Mouse (Mus musculus) adrenal gland, adult 8-10 months (tissue): ENCODE data around the gene Bpifb9b. TPM values are rescaled to one million over a fixed set of nuclear protein-coding genes. Genes with fewer than 3 reads are reported as not detected.
"Not testable (repeated sequence)": the region's sequence is repeated elsewhere in the genome, so short reads cannot be mapped to it uniquely, and the experiment has no call there.

Experiments used
- DNase-seq: peaks from one replicate; pipeline ENCODE4 v3.0.0; 2022
- total RNA-seq, 4 experiments: library from RNA; stranded (reverse); gene quantifications; 2 replicates each; pipeline ENCODE4 v1.2.4; 2022

Bpifb9b gene
- total RNA-seq, result under 1 TPM in 1 of 4 experiments, not detected in 3; 0.87 TPM

- not testable (repeated sequence) for DNase-seq
Measured at GRCm38 (mm10) chr2:154306927-154307326, at the start of gene Bpifb9b. Bpifb9b (plus strand) TSS chr2:154307227.

DNA sequence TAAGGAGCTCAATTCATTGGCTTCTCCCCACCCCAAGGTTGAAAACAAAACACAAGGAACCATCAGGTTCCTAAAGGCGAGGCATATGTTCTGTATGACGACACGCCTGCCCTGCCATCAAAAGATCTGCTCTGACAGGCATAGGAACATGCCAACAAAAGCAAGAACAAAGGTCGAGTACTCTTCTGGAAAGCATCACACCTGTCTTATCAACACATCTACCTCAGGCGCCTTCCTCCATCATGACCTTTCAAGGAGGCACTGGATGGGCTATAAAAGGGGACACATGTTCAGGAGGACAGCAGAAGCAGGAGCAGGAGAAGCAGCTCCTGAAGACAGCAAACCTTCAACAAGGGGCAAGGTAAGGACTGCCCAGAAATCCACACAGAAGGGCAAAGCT, 49.5 kb upstream of the Bpifb9b start, which contains the start of gene Bpifb9a:
Gene Bpifb9a, plus strand, starts transcription at position 301 of the 400 bp plus-strand sequence.
- DNase-seq, result not testable (repeated sequence)

DNA sequence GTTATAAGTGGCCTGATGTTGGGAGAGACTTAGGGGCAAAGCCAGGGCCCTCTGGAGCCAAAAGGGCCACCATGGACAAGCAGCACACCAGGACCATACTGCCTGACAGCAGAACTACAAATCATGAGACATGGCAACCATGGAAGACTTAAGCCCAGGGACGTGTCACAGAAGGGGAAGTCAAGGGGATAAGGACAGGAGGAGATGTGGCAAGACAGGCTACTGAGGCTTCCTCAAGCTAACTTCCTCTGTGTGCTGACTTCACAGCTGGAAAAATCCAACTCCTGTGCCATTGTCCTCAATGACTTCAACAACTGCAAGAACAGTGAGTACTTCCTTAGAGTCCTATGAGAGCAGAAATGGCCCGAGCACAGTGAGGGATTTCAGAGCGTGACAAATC, 42.6 kb upstream of the Bpifb9b start:
- not testable (repeated sequence) for DNase-seq

DNA sequence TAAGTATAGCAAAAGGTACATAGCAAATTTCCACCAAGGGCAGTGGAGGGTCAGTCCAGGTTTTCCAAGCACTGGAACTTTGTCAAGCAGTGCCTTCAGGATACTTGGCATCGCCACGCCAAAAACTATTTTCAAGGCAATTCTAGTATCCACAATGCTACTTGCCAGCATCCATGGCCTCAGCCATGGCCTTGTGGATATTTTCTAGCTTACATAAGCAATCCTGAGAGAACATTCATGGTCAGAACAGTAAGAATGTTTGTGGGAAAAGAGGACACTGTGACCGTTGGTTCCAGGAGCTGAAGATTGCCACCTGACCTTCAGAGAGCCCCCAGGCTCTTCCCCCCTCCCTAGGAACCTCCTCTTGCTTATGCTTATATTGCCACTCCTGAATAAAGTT, 15.2 kb upstream of the Bpifb9b start:
- peak; percentile 56 for DNase-seq

GRCm38 (mm10) chr2:154292833-154293232, 14.2 kb upstream of the Bpifb9b start:
- no peak for DNase-seq

DNA sequence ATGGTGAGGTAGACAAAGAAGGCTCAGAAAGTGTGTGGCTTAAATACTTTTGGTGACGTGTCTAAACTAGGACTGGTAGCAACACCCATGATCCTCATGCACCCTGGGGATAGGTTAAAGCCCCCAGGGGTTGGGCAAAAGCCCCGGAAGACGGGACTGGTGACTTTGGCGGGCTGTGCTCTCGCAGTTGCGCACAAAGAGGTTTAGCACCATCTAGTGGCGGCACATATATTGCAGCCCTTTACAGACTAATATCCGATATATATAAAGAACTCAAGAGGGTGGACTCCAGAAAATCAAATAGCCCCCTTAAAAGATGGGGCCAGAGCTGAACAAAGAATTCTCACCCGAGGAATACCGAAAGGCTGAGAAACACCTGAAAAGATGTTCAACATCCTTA, 12.3 kb upstream of the Bpifb9b start:
- not testable (repeated sequence) for DNase-seq

DNA sequence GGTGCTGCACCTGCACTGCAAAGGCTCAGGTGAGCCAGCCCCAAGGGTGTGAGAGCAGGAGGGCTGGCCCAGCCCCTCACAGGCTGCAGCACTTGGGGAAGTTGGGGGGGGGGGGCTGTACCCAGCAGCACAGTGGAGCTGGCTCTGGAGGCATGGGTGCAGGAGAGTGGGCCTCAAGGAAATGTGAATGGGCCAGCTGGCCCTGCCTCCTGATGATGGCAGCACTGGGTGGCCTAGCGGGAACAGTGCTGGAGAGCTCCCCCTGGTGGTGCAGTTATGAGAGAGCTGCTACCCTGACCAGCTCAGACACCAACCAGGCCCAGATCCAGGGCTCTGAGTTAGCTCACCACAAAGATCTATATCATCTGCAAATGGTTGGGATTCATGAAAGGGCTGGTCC, 6.5 kb upstream of the Bpifb9b start:
- peak; percentile 32 for DNase-seq

DNA sequence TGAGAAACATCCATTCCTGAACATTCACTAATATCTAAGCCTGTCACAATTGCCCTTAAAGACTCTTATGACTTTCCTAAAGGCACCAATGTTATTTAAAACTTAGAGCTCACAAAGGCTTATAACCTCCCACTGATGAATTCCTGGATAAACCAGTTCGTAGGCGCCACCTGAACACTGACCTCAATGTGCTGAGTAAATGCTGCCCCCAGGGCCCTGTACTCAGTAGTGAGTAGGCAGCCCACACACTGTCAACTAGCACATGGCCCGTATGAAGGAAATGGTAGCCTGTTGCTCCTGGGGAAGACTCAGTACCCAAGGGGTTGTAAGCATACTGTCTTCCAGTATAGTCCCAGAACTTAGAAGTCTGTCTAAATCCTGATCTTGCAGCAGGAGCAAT, 5.3 kb upstream of the Bpifb9b start:
- DNase-seq, result no peak

DNA sequence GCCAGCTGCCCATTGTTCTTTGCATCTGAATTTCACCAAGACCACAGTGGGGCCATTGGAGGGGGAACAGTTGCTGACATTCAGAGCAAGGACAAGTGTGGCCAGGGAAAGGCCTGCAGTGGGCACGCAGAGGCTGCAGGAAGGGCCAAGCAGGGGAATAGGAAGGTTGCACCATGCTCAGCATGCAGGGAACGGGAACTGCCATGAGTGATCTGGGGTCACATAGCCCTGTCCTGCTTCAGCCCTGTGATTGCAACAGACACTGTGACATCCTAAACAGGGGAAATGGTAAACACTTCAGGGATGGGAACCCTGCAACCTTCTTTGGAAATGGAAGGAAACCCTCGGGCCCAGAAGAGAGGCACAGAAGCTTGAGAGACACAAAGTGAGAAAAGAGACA, 2.4 kb upstream of the Bpifb9b start:
- DNase-seq, result not testable (repeated sequence)

- not testable (repeated sequence) for DNase-seq
Measured at GRCm38 (mm10) chr2:154313771-154314170, 6.7 kb downstream of the Bpifb9b start.

DNA sequence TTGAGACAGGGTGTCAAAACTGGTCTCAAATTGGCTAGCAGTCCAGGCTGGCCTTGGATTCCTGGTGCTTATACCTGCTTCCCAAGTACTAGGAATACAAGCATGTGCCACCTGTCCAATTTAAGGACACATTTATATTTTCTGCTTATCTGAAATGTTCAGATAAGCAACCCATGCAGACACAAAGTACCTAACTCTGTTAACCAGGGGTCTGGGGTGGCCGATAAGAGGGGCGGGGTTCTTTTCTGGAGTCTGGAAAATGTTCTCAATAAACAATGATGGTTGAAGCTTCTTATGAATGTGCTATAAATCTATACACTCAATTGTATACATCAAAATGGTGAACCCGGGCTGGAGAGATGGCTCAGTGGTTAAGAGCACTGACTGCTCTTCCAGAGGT, 19.8 kb downstream of the Bpifb9b start:
- DNase-seq, result no peak

DNA sequence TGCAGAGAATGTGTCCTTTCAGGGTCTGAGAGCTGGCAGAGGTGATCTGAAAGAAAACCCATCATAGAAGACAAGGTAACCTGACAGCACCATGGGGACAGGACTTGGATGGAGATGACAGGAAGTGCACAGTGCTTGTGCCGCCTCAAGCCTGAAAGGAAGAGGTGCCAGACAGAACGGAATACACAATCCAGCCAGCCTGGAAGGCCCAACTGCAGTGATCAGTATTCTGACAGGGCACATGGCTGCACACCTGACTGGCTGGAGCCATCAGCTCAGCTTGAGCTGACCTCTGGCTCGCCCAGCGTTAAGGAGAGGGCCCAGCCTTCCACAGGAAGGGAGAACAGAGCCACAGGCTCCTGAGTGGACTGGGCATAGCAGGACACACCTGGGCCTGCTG, 28.5 kb downstream of the Bpifb9b start:
- no peak for DNase-seq

DNA sequence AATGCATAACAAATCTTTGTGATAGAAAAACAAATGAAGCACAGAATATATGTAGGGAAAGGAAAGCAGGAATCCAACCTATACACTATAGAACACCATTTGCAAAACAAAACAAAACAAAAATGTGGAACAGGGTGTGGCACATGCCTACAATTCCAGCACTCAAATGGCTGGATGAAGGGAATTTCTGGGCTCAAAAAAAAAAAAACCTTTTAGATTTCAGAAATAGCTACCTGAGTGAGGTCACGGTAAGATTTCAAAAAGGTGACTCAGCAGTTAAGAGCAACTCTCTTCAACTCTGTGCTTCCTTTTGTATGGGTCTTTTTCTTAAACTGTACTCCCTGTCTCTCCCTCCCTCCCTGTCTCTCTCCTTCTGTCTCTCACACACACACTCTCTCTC, 31.1 kb downstream of the Bpifb9b start:
- DNase-seq, result no peak

DNA sequence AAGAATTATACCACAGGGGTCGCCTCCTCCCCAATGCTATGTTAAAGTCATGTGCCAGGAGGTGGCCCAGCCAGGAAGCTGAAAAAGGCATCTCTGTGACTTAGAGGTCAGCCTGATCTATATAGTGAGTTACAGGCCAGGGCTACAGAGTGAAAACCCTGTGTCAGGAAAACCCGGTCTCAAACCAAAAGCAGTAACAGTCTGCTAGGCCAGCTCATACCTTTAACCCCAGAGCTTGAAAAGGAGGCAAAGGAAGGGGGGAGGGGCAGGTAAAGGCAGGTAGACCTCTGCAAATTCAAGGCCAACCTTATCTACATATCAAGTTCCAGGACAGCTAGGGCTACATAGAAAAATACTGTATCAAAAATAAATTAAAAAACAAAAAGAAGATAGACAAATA, 32.3 kb downstream of the Bpifb9b start:
- no peak for DNase-seq

DNA sequence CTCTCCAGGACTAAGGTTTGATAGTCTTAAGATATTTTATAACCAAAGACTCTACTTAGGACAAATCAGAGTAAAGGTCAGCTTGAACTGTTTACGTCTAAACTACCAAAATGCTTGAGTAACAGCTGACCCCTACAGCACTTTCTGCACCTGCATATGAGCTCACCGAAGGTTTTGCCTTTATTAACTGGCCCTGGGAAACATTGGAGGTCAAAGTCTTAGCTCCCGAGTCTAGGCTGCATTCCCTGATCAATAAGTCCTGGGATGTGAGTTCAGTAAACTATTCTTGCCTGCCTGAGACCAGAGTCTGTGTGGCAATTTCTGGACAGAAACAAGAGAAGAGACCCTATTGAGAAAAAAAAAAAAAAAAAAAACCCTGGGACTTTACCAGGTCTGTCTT, 41.1 kb downstream of the Bpifb9b start:
- DNase-seq, result no peak

GRCm38 (mm10) chr2:154354000-154354425, 47.0 kb downstream of the Bpifb9b start:
- not testable (repeated sequence) for DNase-seq

DNA sequence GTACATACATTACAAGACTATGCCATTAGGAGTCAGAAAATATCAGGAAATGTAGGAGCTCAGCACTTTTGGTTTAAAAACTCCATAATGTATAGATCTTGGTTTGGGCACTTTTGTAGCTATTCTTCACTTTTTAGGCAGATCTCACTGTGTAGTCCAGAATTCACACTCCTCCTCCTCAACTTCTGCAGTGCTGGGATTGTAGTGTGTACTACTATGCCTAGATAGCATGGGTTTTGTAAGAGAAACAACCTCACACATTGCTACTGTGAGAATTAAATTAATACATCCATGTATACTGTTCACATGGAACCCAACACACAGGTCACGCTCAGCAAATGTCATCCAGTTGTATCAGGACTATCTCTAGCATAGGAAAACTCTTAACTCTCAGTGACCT, 60.5 kb downstream of the Bpifb9b start:
- DNase-seq, result no peak

Other genes starting within 250 kb of the Bpifb9b start
- gene Bpifa3, start 176.9 kb upstream of the Bpifb9b start, total RNA-seq, result not detected
- gene Bpifa1, start 164.3 kb upstream of the Bpifb9b start, total RNA-seq, result not detected
- not detected for gene Bpifa5, start 144.6 kb upstream of the Bpifb9b start, total RNA-seq
- gene Bpifb1, start 116.4 kb upstream of the Bpifb9b start, total RNA-seq, result not detected
- gene Bpifb5, start 83.5 kb upstream of the Bpifb9b start, total RNA-seq, result under 1 TPM in 2 of 4 experiments, not detected in 2; 0.24 to 0.35 TPM
- under 1 TPM in 1 of 4 experiments, not detected in 3; 0.87 TPM for gene Bpifb9a, start 49.4 kb upstream of the Bpifb9b start, total RNA-seq
- gene Cdk5rap1, start 65.8 kb downstream of the Bpifb9b start, total RNA-seq, result 10 to 100 TPM; 13.7 to 25.4 (median 18.6) TPM
- 10 to 100 TPM; 21.3 to 37.6 (median 31.5) TPM for gene Snta1, start 100.9 kb downstream of the Bpifb9b start, total RNA-seq
- 10 to 100 TPM; 34.0 to 55.4 (median 43.4) TPM for gene Cbfa2t2, start 129.3 kb downstream of the Bpifb9b start, total RNA-seq
- gene 1700003F12Rik, start 239.9 kb downstream of the Bpifb9b start, total RNA-seq, result under 1 TPM in 2 of 4 experiments, not detected in 2; 0.46 to 0.71 TPM
- under 1 TPM in 2 of 4 experiments, not detected in 2; 0.17 to 0.31 TPM for gene Actl10, start 244.5 kb downstream of the Bpifb9b start, total RNA-seq